Mouse (Mus musculus) limb, embryonic 10.5 days (tissue): ENCODE results near the gene Tmem205. TPM values are rescaled to one million over a fixed set of nuclear protein-coding genes. Genes with fewer than 3 reads are reported as not detected.

ENCODE experiments used
- DNase-seq: peaks from one replicate; pipeline ENCODE4 v3.0.0-alpha.2; 2017; ENCODE audit warnings: low spot score
- H3K27ac ChIP-seq: fragments of 300-500 bp; sonication (generic); 2 replicates; pipeline ENCODE4 v1.5.1; 2016; ENCODE audit warnings: mild to moderate bottlenecking
- H3K27me3 ChIP-seq: fragments of 300-500 bp; sonication (generic); 2 replicates; pipeline ENCODE4 v1.6.1; 2016; ENCODE audit warnings: low read depth, mild to moderate bottlenecking; ENCODE audit not compliant: poor library complexity, severe bottlenecking
- H3K36me3 ChIP-seq: fragments of 300-500 bp; sonication (generic); 2 replicates; pipeline ENCODE4 v1.6.1; 2016; ENCODE audit warnings: mild to moderate bottlenecking, moderate library complexity
- H3K4me1 ChIP-seq: fragments of 300-500 bp; sonication (generic); 2 replicates; pipeline ENCODE4 v1.6.1; 2016
- H3K4me3 ChIP-seq: fragments of 300-500 bp; sonication (generic); 2 replicates; pipeline ENCODE4 v1.5.1; 2016; ENCODE audit warnings: mild to moderate bottlenecking, moderate library complexity
- H3K9me3 ChIP-seq: fragments of 300-500 bp; sonication (generic); replicated peaks from 2 replicates; pipeline ENCODE4 v1.6.1; 2016; ENCODE audit warnings: mild to moderate bottlenecking
- WGBS: fragments of 180-500 bp; shearing (Covaris S2); methylation state at CpG from one replicate; pipeline ENCODE4 v1.1.7; 2016; 5-methylcytosine and 5-hydroxymethylcytosine counted together
- polyA plus RNA-seq: library from polyadenylated mRNA; unstranded; fragments of >200 nt; fragmentation: Nextera tagmentation; extraction: Ambion mirVana; gene quantifications from 2 replicates; pipeline ENCODE4 v1.2.1, GENCODE M21; 2016

Gene Tmem205
- polyA plus RNA-seq, 1 experiment from 2014 or later = 33.5 TPM

DNA sequence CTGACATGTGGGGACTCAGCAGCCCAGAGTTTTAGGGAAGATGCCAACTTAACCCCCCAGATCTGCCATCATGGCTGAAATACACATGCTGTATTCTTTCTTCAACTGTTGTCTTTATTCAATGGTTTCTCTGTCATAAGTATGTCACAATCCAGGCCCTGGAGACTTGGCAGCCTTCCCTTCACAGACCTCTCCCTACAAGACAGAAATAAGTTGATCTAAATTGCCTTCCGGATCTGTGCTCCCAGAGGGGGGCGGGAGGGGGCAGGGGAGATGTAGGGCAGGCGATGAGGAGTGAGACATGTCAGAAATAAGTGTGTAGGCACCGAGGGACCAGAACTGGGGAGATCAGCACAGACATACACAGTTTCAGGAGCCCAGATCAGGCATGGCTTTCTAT, 55.2 kb downstream of the Tmem205 start:
- Histone ChIP-seq H3K4me1 (0 out of 2 replicates have a peak, but pooled peaks cover 5% of the 10 kb centered on the region), H3K9me3 (no peaks in the 10 kb centered on the region), H3K27ac (no peak overlapping the region), H3K36me3 (no peaks in the 10 kb centered on the region), H3K27me3 (no peaks in the 10 kb centered on the region), H3K4me3 (no peak overlapping the region)
- 69% methylated on average over 4 of the region's 4 CpGs for WGBS
- DNase-seq = no peak

Other genes with a start within 250 kb of the Tmem205 start
- gene Ldlr, start 204.1 kb downstream of the Tmem205 start, polyA plus RNA-seq = 55.2 and 57.3 TPM in 2 replicates
- gene Spc24, start 167.3 kb downstream of the Tmem205 start, polyA plus RNA-seq = 225 and 232 TPM in 2 replicates
- 22.7 and 24.2 TPM in 2 replicates for gene Kank2, start 128.8 kb downstream of the Tmem205 start, polyA plus RNA-seq
- 1.2 and 1.6 TPM in 2 replicates for gene Angptl8, start 92.0 kb downstream of the Tmem205 start, polyA plus RNA-seq
- gene Dock6, start 74.9 kb downstream of the Tmem205 start, polyA plus RNA-seq = 46.0 and 52.0 TPM in 2 replicates
- gene Rab3d, start 9.4 kb downstream of the Tmem205 start, polyA plus RNA-seq = 2.7 and 5.0 TPM in 2 replicates
- 3.0 and 3.9 TPM in 2 replicates for gene Ccdc159, start 85 bp downstream of the Tmem205 start, polyA plus RNA-seq
- gene Plppr2, start 9.5 kb upstream of the Tmem205 start, polyA plus RNA-seq = 6.4 and 7.8 TPM in 2 replicates
- gene Swsap1, start 28.2 kb upstream of the Tmem205 start, polyA plus RNA-seq = 7.3 and 8.2 TPM in 2 replicates
- 7.6 and 8.2 TPM in 2 replicates for gene Epor, start 36.0 kb upstream of the Tmem205 start, polyA plus RNA-seq
- gene Rgl3, start 61.9 kb upstream of the Tmem205 start, polyA plus RNA-seq = 5.1 and 5.7 TPM in 2 replicates
- 2.0 TPM in 2 replicates for gene Ccdc151, start 75.1 kb upstream of the Tmem205 start, polyA plus RNA-seq
- 111 and 113 TPM in 2 replicates for gene Prkcsh, start 75.2 kb upstream of the Tmem205 start, polyA plus RNA-seq
- 0.06 and 0.10 TPM in 2 replicates for gene Elavl3, start 124.5 kb upstream of the Tmem205 start, polyA plus RNA-seq
- gene Gm49318, start 143.7 kb upstream of the Tmem205 start, polyA plus RNA-seq = not detected in 2 replicates
- 11.0 TPM in 2 replicates for gene Zfp653, start 143.8 kb upstream of the Tmem205 start, polyA plus RNA-seq
- 38.9 and 46.4 TPM in 2 replicates for gene Ecsit, start 157.9 kb upstream of the Tmem205 start, polyA plus RNA-seq
- gene Cnn1, start 171.7 kb upstream of the Tmem205 start, polyA plus RNA-seq = 0.89 and 2.4 TPM in 2 replicates
- 233 and 257 TPM in 2 replicates for gene Elof1, start 189.6 kb upstream of the Tmem205 start, polyA plus RNA-seq
- gene Acp5, start 208.2 kb upstream of the Tmem205 start, polyA plus RNA-seq = 16.7 and 22.9 TPM in 2 replicates
- 47.1 and 47.3 TPM in 2 replicates for gene Pigyl, start 229.3 kb upstream of the Tmem205 start, polyA plus RNA-seq